Mouse (Mus musculus): ENCODE measurements around the gene Olfr1360.

Olfr1360 gene

DNA sequence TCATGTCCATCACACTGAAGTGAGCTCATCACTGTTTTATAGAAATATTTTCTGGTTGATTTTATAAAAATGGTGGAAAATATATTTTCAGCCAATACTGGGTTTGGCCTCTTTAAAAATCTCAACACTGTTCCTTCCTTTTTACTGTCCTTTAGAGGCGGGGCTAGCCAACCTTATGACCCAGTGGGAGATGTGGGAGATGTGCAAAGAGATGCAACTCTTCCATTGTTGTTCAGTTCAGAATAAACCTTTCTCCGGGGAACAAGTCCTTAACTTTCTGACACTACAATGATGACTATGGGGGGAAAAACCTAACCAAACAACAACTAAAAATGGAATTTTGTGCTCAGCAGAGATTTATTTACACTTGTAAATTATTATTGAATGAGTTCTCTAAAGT lies at the start of gene Olfr1360:
Gene Olfr1360 (minus strand): TSS at position 101 of the 400 bp plus-strand sequence.
- in situ Hi-C loops (cut with MboI, MseI) = no loop called here

DNA sequence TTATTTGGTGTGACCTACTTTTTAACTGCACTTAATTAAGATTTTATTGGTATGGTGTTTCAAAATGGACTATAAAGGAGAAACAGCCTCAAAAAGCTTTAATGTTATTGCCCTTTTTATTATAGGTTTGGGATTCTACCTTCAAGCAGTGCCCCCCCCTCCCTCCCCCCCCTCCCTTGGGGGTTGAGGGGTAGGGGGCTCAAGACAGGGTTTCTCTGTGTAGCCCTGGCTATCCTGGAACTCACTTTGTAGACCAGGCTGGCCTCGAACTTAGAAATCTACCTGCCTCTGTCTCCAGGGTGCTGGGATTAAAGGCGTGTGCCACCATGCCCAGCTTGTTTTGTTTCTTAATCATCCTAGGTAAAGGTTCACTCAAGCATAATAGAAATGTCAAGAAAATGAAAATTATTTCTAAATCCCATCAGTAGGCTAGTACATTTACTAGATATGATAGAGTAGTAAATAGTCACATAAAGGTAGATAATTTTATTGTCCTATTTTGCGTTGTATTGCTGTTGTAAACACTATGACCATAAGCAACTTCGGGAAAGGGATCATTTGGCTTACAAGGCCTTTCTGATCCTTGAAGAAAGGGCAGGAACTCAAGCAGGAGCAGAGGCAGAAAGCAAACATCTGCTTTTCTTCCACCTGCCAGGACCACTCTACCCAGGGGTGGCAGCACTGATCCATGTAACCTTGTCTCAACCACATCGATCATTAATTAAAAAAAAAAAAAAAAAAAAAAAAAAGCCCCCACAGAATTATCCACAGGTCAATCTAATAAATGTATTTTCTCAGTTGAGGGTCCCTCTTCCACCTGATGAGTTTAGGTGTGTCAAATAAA lies 46.0 kb upstream of the Olfr1360 start:
- in situ Hi-C loops (cut with MboI, MseI) = loop anchor here in 1 of 2 experiments (5.0 to 25.0 kb wide), 2 partner anchors 1689 to 1849 kb away; partner anchors contain the start of genes Abt1, Hist1h2ad, Hist1h2ae and Hist1h2bf

DNA sequence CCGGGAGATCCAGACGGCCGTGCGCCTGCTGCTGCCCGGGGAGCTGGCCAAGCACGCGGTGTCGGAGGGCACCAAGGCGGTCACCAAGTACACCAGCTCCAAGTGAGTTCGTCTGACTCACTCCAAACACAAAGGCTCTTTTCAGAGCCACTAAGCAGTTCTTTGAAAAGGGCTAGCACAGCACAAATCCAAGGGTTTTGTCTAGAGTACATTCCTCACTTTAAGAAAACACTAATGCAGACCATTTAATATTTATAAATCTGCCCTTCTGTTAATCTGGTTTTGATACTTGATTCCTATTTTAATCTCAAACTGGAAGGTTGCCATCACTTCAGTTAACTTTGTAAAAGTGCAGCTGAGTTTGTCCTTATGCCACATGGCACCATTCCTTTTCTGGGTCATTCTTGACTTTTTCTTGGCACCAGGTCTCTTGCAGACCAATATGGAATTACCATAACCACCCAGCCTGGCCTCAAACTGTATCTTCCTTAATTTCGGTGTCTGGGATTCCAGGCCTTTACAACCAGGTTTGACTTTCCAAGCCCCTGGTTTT lies 45.2 kb upstream of the Olfr1360 start:
- in situ Hi-C loops (cut with MboI, MseI) = loop anchor here in 1 of 2 experiments (5.0 to 25.0 kb wide), 2 partner anchors 1690 to 1850 kb away; partner anchors contain the start of genes Abt1, Hist1h2ad, Hist1h2ae and Hist1h2bf

DNA sequence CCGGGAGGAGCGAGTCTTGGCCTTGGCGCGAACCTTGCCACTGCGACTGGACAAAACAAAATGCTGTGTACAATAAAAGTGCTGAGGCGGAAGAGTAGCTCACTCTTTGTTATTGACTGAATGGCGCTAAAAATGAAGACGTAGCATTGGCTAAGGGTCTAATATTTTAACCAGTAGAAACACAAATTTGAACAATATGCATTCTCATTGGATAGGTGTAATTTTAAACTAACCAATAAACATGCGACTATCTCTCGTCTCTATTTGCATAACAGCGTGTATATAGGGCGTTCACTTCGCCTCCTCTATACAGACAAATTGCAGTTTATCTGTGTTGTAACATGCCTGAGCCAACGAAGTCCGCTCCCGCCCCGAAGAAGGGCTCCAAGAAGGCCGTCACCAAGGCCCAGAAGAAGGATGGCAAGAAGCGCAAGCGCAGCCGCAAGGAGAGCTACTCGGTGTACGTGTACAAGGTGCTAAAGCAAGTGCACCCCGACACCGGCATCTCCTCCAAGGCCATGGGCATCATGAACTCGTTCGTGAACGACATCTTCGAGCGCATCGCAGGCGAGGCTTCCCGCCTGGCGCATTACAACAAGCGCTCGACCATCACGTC lies 44.7 kb upstream of the Olfr1360 start, which contains the start of gene Hist1h2bm:
Gene Hist1h2bm (plus strand): TSS at position 288 of the 616 bp plus-strand sequence.
- in situ Hi-C loops (cut with MboI, MseI) = loop anchor here in 1 of 2 experiments (5.0 to 25.0 kb wide), 2 partner anchors 1690 to 1850 kb away; partner anchors contain the start of genes Abt1, Hist1h2ad, Hist1h2ae and Hist1h2bf

DNA sequence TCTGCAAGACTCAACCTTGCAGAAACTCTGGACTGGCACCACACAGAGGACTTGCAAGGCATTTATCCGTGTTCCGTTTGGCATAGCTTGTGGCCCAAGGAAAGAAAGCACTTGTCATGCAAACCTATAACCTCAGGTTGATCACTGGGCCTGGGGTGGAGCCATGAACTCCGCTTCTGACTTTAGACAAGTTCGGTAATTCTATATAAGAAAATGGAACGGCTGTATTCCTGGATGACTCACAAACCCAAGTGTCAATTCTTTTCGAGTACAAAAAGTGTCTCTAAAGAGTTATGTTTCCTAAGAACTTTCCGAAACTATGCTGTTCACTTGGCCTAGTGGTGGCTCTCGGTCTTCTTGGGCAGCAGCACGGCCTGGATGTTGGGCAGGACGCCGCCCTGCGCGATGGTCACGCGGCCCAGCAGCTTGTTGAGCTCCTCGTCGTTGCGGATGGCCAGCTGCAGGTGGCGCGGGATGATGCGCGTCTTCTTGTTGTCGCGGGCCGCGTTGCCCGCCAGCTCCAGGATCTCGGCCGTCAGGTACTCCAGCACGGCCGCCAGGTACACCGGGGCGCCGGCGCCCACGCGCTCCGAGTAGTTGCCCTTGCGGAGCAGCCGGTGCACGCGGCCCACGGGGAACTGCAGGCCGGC lies 44.0 kb upstream of the Olfr1360 start:
- in situ Hi-C loops (cut with MboI, MseI) = loop anchor here in 1 of 2 experiments (5.0 to 25.0 kb wide), 2 partner anchors 1691 to 1851 kb away; partner anchors contain the start of genes Abt1, Hist1h2ad, Hist1h2ae and Hist1h2bf

DNA sequence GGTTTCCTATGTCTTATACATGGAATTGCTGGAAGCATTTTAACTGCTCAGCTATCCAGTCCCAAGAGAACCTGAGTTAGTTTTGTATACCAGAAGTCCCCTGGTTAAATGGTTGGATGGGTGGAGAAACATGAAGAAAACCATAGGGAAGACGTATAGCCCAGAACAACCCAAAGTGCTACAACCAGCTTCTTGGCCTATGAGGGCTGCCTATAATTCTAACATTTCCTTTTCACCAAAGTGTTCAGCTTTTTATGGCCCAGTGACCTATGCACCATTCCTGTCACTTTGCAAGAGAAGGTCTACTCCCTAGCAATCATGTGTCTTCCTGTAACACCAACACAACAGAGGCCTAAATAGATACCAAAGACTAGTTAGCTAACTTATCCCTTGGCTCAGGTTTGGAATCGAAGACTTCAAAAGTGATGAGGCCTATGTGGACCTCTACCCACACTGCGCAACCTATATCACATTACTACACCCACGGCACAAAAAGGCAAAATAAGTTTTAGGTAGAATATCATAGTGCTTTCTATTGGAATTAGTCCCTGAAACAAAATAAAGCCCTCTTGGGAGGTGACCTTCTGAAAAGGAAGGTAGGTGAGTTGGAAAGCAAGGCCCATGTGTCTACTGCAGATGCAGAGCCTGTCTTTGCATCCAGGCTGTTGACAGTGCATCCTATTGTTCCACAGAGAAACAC lies 41.3 kb upstream of the Olfr1360 start:
- in situ Hi-C loops (cut with MboI, MseI) = loop anchor here (5.0 to 25.0 kb wide), 8 partner anchors 69 to 1964 kb away; partner anchors contain the start of genes Abt1 (in 2 of the 2), Hist1h3g (in 2 of the 2), Hist1h2ac (in 1 of the 2) and Hist1h2ad (in 1 of the 2)

DNA sequence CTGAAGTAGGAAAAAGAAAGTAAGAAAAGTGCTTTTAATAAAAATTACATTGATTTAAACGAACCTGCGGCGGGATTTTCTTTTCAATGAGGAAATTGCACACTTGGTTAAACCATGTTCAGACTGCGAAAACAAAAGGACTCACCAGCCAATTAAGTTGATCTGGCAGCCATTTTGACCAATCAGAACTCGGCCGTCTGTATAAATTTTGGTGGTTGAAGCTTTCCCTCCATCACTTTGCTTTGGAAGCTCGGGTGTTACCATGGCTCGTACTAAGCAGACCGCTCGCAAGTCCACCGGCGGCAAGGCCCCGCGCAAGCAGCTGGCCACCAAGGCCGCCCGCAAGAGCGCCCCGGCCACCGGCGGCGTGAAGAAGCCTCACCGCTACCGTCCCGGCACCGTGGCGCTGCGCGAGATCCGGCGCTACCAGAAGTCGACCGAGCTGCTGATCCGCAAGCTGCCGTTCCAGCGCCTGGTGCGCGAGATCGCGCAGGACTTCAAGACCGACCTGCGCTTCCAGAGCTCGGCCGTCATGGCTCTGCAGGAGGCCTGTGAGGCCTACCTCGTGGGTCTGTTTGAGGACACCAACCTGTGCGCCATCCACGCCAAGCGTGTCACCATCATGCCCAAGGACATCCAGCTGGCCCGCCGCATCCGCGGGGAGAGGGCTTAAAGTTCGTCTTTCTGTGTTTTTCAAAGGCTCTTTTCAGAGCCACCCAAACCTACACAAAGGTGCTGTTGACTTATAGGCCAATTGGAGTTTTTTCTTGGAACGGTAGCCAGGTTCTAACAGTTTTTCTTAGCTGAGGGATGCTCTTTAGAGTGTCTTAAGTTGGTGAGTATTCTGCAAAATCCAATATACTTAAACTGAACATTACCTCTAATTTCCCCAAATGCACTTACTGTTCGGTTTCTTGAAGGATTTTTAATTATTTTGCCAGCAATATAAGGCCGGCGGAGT lies 40.5 kb upstream of the Olfr1360 start, which contains the start of gene Hist1h3h:
Gene Hist1h3h (plus strand): TSS at position 263 of the 961 bp plus-strand sequence.
- in situ Hi-C loops (cut with MboI, MseI) = loop anchor here (5.0 to 25.0 kb wide), 8 partner anchors 70 to 1965 kb away; partner anchors contain the start of genes Abt1 (in 2 of the 2), Hist1h3g (in 2 of the 2), Hist1h2ac (in 1 of the 2) and Hist1h2ad (in 1 of the 2)

DNA sequence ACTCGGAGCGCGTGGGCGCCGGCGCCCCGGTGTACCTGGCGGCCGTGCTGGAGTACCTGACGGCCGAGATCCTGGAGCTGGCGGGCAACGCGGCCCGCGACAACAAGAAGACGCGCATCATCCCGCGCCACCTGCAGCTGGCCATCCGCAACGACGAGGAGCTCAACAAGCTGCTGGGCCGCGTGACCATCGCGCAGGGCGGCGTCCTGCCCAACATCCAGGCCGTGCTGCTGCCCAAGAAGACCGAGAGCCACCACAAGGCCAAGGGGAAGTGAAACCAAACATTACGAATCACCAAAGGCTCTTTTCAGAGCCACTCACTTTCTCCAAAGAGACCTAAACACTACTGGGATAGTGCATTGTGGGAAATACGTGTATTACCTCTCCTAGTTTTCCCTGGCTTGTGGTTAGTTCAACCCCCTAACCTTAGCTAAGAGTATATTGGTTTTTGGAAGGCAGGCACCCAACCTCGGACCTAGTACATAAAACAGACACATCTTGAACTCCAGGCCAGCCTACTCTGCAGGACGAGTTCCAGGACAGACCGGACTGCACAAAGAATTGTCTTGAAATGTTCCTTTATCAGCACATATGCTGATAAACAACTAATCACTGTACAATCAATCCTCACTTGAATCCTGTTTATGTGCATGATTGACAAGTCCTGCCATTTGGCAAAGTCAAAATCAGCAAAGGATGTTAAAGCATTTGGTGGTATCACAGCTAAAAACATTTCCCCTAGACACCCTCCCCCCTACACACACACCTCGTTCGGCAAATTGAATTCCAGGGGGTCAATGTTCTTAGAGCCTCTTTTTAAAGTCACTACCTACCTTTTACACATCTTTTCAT lies 39.6 kb upstream of the Olfr1360 start:
- in situ Hi-C loops (cut with MboI, MseI) = loop anchor here (5.0 to 25.0 kb wide), 8 partner anchors 71 to 1966 kb away; partner anchors contain the start of genes Abt1 (in 2 of the 2), Hist1h3g (in 2 of the 2), Hist1h2ac (in 1 of the 2) and Hist1h2ad (in 1 of the 2)

DNA sequence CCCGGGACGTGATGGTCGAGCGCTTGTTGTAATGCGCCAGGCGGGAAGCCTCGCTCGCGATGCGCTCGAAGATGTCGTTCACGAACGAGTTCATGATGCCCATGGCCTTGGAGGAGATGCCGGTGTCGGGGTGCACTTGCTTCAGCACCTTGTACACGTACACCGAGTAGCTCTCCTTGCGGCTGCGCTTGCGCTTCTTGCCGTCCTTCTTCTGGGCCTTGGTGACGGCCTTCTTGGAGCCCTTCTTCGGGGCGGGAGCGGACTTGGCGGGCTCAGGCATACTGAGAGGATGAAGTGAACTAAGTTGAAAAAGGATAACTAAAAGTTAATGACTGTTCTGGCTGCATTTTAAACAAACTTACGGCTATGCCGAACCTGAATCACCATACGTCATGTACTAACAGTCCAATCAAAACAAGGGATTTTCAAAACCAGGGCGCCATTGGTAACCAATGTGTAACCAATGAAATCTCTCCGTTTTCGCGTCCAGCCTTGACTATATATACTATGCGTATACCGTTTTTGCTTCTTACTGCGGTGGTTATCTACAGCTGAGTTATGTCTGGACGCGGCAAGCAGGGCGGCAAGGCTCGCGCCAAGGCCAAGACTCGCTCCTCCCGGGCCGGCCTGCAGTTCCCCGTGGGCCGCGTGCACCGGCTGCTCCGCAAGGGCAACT lies 38.8 kb upstream of the Olfr1360 start, which contains the start of the genes Hist1h2bl and Hist1h2ai:
Gene Hist1h2bl (minus strand): TSS at position 280 of the 676 bp plus-strand sequence.
Gene Hist1h2ai (plus strand): TSS at position 559 of the 676 bp plus-strand sequence.
- in situ Hi-C loops (cut with MboI, MseI) = loop anchor here (5.0 to 25.0 kb wide), 8 partner anchors 71 to 1966 kb away; partner anchors contain the start of genes Abt1 (in 2 of the 2), Hist1h3g (in 2 of the 2), Hist1h2ac (in 1 of the 2) and Hist1h2ad (in 1 of the 2)

DNA sequence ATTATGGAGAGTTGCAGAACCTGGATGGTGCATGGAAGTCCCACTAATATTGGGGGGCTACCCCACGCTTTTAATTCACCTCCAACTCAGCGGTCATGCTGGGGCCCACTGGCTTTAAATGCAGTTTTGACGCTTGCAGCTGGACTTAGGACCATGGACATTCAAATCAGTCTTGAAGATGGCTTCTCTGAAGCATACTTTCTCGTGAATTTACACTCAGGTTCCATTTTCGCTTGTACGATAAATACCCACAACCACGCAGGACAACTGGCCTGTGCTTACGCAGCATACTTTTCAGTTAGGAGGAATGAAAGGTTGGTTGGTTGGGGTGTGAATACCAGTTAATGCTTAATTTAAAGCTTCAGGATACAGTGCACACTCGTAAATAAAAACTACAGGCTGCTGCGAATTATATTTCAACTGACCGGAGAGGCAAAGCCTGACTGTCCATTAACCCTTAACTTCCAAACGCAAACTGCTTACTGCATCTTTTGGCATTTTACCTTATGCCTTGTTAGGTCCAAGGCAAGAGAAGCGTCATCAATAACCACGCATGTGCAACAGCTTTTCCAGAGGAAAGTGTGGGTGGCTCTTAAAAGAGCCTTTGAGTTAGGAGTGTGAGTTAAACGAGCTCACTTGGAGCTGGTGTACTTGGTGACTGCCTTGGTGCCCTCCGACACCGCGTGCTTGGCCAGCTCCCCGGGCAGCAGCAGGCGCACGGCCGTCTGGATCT lies 38.1 kb upstream of the Olfr1360 start:
- in situ Hi-C loops (cut with MboI, MseI) = loop anchor here (5.0 to 25.0 kb wide), 8 partner anchors 72 to 1967 kb away; partner anchors contain the start of genes Abt1 (in 2 of the 2), Hist1h3g (in 2 of the 2), Hist1h2ac (in 1 of the 2) and Hist1h2ad (in 1 of the 2)

DNA sequence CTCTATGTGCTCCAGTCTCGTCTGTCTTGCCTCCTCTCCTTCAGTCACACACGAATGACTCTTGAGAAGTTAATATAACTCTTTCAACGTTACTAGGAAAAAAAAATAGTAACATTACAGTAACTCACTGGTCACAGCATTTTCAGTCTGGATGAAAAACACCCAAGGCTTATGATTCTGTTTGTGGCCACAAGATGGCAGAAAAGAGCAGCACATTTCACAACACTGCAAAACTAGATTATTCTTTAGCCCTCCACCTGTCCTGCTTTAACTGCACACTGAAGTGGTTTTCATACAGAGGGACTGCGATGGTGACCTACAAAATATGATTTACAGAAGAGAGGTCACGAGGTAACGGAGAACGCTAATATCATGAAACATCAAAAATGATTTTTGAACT lies 37.5 kb upstream of the Olfr1360 start:
- in situ Hi-C loops (cut with MboI, MseI) = loop anchor here (5.0 to 25.0 kb wide), 9 partner anchors 73 to 1968 kb away; partner anchors contain the start of genes Abt1 (in 2 of the 2), Hist1h3g (in 2 of the 2), Hist1h2ac (in 1 of the 2) and Hist1h2ad (in 1 of the 2)

DNA sequence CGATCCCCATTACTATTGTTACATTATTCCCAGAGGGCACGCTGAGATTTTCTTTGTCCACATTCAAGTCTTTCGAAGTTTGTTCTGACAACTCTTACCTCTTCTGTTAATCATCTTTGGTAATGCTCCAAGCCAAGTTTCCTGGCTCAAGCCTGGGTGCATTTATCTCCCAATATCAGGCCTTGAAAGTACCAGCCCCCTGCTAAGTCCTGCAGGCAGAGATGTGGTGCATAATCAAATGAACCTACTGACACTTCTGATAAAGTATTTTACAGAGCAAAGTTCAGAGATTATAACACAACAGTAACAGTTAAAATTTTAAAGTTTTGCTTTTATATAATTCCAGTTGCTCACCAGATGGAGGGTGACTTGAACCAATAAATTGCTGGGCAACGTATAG lies 34.5 kb upstream of the Olfr1360 start:
- in situ Hi-C loops (cut with MboI, MseI) = loop anchor here (5.0 to 25.0 kb wide), 4 partner anchors 549 to 1823 kb away; partner anchors contain the start of genes Abt1 (in 2 of the 2), Hist1h2af (in 1 of the 2), Hist1h3g (in 1 of the 2) and Hist1h4h (in 1 of the 2)

DNA sequence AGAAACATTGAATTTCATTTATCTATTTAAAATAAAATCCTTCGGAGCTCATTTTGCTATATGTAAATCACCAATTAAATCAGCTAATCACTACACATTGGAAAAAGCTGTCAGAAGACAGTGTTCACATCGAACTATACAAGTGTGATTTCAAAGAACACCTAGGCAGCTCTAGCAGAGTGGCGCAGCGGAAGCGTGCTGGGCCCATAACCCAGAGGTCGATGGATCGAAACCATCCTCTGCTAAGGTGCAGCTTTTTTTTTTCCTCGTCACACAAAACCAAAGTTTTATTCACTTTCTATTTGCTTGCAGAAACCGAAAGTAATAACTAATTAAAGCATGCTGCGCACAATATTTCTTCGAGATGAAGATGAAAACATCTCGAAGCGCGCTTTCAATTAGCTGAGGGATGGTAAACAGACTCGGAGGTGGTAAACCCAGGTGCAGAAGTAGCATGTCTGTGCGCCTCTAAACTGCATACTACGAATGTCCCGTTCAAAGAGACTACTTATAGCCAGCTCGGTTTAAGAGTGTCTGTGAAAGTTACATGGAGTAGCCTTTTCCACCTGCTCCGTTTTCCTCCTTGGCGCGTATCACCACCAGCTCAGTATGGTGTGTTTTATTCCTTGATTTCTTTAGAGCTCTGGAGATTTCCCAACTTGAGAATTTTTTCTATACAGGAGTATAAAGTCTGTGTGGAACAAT lies 33.8 kb upstream of the Olfr1360 start:
- in situ Hi-C loops (cut with MboI, MseI) = loop anchor here (5.0 to 25.0 kb wide), 4 partner anchors 549 to 1824 kb away; partner anchors contain the start of genes Abt1 (in 2 of the 2), Hist1h2af (in 1 of the 2), Hist1h3g (in 1 of the 2) and Hist1h4h (in 1 of the 2)

DNA sequence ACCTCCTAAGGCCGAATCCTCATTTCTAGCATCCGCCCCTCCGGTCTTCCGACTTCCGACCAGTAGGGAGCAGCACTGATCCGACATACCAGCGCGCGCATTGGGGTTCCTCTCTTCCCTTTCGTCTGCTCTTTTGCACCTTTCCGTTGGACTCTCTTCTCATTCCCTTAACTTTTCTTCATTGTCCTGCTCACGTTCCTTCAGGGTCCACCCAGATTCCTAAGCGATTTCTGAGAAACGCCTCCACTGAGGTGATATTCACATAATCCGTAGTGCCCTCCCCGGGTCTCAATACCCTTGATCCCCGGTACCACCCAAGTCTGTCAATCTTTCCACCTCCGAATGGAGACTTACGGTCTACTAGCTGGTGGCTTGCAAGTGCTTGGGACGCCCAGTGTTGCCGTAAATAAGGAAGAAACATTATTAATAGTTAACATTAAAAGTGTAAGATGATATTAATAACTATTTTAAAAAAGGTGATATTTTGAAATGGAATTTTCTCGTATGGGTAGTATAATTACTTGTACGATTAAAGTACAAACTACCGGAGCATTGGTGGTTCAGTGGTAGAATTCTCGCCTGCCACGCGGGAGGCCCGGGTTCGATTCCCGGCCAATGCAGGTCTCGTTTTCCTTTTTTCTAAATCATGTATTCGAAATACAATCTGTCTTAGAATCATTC lies 33.0 kb upstream of the Olfr1360 start:
- in situ Hi-C loops (cut with MboI, MseI) = loop anchor here (5.0 to 25.0 kb wide), 4 partner anchors 548 to 1825 kb away; partner anchors contain the start of genes Abt1 (in 2 of the 2), Hist1h2af (in 1 of the 2), Hist1h3g (in 1 of the 2) and Hist1h4h (in 1 of the 2)

All from T-helper 17 cell (primary cell).